Mouse (Mus musculus): ENCODE measurements around the gene Picalm. TPM values are rescaled to one million over a fixed set of nuclear protein-coding genes. Genes with fewer than 3 reads are reported as not detected.

Picalm gene
- 130 and 146 TPM in 2 replicates for polyA plus RNA-seq (2012)

DNA sequence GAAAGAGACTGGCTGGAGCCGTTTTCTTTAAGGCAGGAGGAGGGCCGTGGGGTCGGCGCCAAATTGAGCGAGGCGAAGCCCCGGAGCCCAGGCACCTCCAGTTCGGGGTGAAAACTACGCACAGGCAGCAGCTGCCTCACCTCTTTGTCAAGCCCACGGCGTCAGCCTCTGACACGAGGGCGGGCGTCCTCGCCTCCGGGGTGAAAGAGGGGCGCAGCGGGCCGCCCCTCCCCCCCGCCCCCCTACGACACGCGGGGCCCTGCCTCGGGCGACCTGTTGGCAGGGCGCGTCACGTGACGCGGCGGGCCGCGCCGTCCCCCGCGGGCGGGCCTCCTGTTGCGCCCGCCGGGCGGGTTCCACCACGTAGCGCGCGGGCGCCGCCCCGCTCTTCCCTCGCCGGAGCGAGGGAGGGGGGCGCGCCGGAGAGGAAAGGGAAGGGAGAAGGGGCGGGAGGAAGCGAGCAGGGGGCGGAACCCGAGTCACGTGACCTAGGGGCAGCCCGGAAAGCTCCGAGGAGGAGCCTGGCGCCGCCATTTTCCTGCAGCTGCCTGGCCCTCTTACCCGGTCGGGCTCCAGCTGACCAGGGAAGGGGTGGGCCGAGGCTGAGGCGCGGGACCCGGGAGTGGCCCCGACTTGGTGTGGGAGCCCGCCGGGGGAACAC, at the start of gene Picalm:
Gene Picalm, plus strand, starts transcription at position 482 of the 661 bp plus-strand sequence.
- no peak for TF ChIP-seq GATA1 (IDR thresholded peaks at IDR 0.05; ENCODE audit: low read length)

DNA sequence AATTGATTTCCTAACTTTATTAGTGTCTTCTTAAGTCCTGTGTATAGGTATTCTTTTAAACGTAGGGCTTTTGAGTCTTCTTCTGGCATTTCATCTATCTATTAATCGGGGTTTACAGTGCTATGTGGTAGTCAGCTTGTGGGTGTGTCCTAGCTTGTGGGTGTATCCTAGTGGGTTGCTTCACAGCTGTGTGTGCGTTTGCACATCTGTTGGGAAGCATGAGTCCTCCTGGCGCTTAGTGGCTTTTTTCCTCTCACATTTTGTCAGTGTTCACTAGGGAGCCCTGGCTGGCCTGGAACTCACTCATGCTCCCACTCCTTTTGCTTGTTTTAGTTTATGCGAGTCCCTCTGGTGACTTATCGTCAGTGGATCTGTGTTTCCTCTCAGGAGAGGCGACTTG, 46.2 kb upstream of the Picalm start:
- no peak for TF ChIP-seq GATA1 (IDR thresholded peaks at IDR 0.05; ENCODE audit: low read length)

DNA sequence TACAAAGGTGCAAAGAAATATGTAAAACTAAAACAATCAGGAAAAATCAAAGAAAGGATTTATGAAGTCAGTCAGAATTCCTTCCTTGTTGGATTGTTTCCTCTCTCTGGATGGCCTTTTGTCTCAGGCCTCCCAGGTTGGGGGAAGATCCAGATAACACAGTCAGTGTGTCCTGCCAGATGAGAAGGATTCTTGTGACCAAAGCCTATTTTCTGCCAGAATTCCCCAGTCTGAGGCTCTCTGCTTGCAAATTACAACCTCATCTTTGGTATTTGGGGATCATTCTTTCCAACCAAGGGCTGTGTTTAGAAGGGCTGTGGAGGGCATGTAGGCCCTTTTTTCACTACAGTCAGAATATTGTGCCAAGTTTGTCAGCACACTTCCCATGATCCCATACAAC, 45.5 kb upstream of the Picalm start:
- no peak for TF ChIP-seq GATA1 (IDR thresholded peaks at IDR 0.05; ENCODE audit: low read length)

DNA sequence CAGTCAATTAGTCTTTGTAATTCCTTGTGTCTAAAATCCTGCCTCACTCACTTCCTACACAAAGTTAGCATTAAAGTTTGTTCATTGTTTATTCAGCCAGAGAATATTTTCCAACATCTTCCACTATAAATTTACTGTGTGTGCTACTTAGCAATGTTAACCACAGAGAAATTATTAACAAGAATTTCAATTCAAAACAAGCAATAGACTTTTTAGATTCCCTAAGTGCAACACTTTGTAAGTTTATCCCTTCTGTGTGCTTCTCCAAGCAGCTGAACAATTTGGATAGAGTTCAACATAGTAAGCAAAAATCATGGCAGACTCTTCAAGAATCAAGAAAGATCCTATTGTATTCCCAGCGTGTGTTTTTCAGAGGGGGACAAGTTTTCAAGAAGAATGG, 44.3 kb upstream of the Picalm start:
- no peak for TF ChIP-seq GATA1 (IDR thresholded peaks at IDR 0.05; ENCODE audit: low read length)

DNA sequence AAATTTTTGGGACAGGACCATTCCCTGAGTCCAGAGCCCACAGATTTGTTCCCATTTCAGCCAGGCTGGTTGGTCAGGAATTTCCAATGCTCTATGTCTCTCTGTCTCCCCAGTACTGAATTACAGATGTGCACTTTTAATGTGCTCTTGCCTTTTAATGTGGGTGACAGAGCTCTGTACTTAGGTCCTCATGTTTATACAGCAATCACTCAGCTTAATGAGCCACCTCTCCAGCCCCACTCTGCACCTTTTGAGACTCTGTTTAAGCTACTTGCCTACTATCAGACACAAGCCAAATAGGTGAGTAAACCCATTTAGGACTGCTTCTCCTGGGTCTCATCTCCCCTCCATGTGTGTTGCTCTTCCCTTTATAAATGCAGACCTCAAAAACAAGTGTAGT, 43.2 kb upstream of the Picalm start:
- no peak for TF ChIP-seq GATA1 (IDR thresholded peaks at IDR 0.05; ENCODE audit: low read length)

DNA sequence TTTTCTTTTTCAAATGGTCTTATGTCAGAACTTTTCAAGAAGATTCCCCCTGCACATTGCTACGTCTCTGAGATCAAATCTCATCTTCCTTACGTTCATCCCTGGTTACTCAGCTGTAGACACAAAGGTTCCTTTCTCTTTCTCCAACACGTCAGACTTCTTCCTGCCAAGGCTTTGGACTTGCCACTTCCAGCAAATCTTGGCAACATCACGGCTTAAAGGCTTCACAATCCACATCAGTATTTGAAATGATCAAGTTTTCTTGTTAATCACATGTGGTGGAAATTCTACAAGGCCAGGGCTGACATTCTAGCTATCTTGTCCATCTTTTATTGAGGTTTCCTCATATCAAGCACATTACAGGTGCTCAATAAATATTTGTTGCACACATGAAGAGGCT, 39.0 kb upstream of the Picalm start:
- no peak for TF ChIP-seq GATA1 (IDR thresholded peaks at IDR 0.05; ENCODE audit: low read length)

DNA sequence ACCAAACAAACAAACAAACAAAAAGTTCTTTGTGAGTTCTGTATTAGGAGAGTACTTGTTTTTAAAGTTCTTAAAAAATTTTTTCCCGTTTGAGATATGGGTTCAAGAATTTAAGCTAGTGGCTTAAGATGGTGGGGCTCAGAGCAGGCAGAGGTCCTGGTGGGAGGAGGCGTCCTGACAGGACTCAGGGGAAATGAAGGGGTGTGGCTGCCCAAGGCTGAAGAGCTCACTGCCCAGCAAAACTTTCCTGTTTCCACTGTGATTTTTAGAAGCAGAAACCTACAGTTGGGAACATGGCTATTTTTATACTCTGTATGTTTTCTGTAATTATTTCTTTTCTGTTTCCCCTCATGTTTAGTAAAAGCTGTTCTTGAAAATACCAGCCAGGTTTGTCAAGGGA, 38.3 kb upstream of the Picalm start:
- no peak for TF ChIP-seq GATA1 (IDR thresholded peaks at IDR 0.05; ENCODE audit: low read length)

DNA sequence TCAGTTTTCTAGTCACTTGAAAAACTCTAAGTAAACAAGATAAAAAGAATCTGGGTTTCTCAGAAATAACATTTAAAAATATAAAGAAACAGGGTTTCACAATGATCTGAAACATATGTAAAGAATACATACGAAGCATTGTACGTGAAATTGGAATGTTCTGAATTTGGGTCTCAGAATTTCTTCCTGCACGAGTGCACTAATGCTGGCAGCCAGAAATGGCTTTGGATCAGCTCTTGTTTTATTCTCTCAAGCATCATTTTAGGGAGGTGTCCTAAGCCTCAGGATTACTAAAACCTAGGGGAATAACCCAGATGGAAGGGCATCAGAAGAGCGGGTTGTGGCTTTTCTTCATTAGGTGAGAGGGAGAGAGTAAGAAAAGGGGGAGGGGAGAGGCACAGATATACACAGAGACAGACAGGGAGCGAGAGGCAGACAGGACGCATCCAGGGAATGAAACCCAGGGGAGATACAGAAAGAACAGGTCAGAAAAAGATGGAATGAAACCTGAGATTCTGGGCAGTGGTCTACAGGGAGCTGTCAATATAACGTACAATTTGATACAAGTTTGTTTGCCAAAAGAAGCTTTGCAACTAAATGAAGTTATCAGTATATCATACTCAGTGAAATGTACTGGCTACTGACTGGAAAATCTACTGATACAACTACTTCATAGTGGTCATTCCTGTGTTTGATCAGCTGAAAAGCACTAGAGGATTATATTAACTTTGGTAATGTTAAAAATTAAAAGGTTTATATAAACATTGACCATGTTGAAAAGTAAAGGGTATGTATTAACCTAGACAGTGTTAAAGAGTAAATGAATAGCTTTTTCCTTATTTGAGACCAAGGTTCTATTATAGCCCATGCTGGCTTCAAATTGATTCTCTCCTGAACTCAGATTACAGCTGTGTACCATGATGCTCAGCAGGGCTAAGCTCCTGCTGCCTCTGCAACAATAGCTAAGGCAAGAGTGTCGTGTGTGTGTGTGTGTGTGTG, 37.3 kb upstream of the Picalm start:
- no peak for TF ChIP-seq GATA1 (IDR thresholded peaks at IDR 0.05; ENCODE audit: low read length)

DNA sequence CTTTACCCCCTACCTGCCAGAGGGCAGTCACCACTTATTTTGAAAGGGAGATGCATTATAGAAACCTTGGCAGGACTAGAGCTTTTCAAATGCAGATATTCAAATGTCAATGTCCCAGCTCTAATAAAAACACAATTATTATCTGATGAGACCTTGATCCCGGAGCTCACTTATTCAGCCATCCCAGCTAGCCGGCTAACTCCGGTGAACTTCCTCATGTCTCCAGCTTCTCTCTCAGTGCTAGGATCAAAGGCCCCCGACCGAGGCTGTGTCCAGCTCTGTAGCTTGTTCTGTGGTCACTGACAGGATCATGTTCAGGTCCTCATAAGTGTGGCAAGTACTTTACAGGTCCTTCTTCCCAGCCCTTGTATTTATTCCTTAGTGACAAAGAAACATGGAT, 34.9 kb upstream of the Picalm start:
- no peak for TF ChIP-seq GATA1 (IDR thresholded peaks at IDR 0.05; ENCODE audit: low read length)

DNA sequence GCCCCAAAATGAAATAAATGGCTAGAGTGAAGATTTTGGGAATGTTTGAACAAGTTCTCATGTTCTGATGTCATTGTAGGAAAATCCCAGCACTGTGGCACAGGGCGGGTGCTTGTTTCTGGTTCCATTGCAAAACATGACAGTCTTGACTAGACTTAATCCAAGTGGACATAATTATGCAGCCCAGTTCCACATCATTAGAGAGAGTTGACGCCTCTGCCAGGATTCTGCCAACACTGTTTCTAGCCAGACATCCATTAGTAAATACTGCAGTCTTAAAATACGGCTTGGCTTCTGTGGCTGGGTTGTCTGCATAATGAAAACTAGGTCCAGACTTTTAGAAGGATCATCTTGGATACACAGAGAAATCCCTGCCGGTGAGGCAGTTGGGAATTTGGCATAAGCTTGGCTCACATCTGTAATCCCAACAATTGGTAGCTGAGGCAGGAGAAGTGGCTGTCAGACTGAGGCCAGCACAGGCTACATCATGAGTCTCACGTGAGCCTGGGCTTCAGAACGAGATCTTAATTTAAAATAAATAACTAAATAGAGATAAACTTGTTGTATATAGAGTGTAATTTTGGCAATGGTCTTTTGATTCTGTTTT, 34.1 kb upstream of the Picalm start:
- no peak for TF ChIP-seq GATA1 (IDR thresholded peaks at IDR 0.05; ENCODE audit: low read length)

DNA sequence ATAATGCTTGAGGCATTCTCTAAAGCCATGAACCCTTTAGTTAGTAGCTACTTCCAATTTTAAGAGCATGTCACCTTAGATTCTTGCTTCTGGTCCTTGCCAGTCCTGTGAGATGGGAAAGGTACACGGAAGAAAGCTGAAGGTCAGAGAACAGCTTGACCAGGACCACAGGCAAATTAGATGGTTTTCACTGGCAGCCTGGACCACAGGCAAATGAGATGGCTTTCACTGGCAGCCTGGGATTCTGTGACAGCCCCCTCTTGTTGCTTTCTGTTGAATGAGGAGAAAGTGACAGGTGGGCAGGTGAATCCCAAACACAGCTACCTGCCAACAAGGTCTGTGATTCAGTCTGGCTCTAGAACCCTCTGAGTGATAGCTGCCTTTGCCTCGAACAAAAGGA, 33.4 kb upstream of the Picalm start:
- no peak for TF ChIP-seq GATA1 (IDR thresholded peaks at IDR 0.05; ENCODE audit: low read length)

DNA sequence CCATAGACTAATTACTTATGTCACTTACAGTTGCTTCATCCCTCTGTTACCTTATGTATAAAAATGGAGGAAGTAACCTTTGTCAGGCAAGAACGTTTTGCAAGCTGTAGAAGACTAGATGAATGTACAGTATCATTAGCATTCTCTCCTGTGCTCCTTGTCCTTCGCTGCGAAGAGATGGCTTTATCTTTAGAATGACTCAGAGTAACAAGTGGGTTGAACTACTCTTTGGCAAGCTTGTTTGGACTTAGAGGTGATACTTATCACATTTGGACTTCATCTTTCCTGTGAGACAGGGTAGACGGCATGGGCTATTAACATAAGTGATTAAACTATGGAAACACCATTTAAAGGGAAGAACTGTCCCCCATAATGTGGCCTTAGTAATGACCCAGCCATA, 31.8 kb upstream of the Picalm start:
- TF ChIP-seq GATA1 (IDR thresholded peaks at IDR 0.05; ENCODE audit: low read length) = no peak

DNA sequence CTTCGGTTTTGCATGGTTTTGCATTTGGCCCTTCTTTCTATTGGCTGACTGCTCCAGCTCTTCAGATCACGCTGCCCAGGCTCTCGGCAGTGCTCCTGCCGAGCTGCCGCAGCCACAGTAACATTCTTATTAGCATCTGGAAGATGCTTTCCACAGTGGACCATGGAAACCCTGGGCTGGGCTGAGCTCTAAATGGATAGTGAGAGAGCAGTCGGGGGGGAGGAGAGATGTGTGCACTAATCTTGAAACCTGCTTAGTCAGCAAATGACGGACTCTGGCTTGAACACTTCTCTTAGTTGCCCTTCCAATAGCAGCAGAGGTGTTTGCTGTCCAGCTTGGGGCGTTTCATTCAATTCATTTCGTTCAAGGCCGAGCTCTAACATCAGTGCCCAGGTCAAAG, 30.8 kb upstream of the Picalm start:
- no peak for TF ChIP-seq GATA1 (IDR thresholded peaks at IDR 0.05; ENCODE audit: low read length)

DNA sequence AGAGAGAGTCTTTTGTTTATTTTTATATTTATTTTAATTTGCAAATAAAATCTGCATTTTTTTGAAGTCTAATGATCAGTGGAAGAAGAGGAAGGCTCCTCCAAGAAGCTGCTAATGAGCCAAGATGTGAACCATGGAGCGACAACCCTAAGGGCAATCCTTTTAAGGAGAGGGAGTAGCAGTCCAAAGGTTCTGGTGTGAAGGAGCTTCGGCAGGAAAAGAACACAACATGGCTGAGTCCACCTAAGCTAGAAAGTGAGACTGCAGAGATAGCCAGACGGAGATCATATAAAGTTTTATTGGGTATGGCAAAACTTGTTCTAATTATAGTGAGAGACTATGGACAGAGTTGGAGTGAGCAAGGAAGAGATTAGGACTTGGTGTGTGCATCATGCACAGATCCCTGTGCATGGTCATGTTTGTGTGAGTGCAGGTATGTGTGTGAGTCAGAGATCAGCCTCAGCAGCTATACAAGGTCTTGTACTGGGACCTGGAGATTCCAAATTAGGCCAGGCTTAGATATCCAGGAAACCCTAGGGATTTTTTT, 29.3 kb upstream of the Picalm start:
- no peak for TF ChIP-seq GATA1 (IDR thresholded peaks at IDR 0.05; ENCODE audit: low read length)

DNA sequence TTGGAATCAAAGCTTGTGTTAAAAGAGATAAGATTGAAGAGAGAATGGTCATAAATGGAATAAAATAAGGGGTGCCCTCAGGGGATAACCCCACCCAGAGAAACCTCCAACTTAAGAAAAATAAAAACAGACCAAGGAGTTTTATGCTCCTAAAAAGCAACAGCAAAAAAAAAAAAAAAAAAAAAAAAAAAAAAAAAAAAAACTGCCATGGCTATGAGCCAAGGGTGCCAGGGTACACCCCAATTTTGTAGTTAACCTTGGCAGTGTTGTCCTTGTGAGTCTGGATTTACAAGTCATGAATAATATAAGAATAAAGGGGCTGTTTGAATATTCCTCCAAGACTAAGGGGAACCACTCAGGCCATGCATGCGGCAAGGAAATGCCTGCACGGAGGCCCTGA, 13.9 kb upstream of the Picalm start:
- no peak for TF ChIP-seq GATA1 (IDR thresholded peaks at IDR 0.05; ENCODE audit: low read length)

DNA sequence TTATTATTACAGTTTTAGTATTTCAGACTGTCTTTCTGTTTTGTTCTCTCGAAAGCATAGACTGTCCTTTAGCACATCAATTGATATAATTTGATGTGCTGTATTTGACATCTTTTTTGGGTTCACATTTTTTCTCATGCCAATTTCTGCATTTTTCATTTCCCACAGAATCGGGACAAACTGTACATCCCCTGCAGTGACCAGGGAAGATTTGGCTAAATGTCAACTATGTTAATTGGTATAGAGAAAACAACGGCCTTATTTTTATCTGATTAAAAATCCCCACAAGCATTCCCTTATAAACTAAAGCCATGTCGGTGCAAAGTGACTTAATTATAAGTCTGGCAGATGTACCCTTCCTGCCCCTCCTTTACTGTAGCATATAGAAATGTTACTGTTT, 9.9 kb upstream of the Picalm start:
- no peak for TF ChIP-seq GATA1 (IDR thresholded peaks at IDR 0.05; ENCODE audit: low read length)
